Mouse (Mus musculus) olfactory bulb, adult 2 months (tissue): ENCODE data around the gene Cux2.

Experiments used
- CTCF ChIP-seq: fragments of 200-500 bp; IDR thresholded peaks from 2 replicates; pipeline ENCODE4 v1.5.1; 2012; ENCODE audit warnings: low read depth, mild to moderate bottlenecking, low read length, moderate library complexity; ENCODE audit not compliant: insufficient read depth
- POLR2A ChIP-seq: fragments of 200-500 bp; IDR thresholded peaks from 2 replicates; pipeline ENCODE4 v1.6.1; 2012; ENCODE audit warnings: mild to moderate bottlenecking, low read depth, low read length, moderate library complexity; ENCODE audit not compliant: insufficient read depth

DNA sequence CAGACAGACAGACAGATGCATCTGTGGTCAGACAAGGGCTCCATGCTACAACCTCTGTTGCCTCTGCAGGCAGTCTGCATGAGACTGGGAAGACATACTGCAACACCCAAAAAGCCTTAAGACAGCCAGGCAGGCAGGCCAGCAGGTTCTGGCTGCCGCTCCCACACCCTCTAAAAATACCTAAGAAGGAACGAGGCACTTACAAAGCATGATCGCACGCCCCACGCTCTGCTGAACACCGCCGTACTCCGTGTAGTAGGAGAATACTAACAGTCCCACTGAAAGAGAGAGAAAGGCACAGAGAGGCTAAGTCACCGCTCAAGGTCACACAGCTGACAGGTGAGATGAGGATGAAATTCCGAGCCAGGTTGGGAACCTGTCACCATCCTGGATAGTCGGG lies 6.3 kb downstream of the Cux2 start:
- TF ChIP-seq POLR2A (no peak), CTCF (no peak)
